Mouse (Mus musculus): ENCODE results near the gene Alpk1. TPM values are rescaled to one million over a fixed set of nuclear protein-coding genes. Genes with fewer than 3 reads are reported as not detected.

Alpk1 gene
- polyA plus RNA-seq, 1 experiment = 6.5 TPM

Other genes starting within 250 kb of the Alpk1 start
- gene Larp7, start 227.2 kb downstream of the Alpk1 start, polyA plus RNA-seq (2012; rRNA removed) = 2.1 and 2.2 TPM in 2 replicates
- gene Zgrf1, start 227.0 kb downstream of the Alpk1 start, polyA plus RNA-seq (2012; rRNA removed) = 0.43 and 0.96 TPM in 2 replicates
- gene Neurog2, start 147.4 kb downstream of the Alpk1 start, polyA plus RNA-seq (2012; rRNA removed) = not detected in 2 replicates
- 34.3 and 58.1 TPM in 2 replicates for gene Tifa, start 9.3 kb upstream of the Alpk1 start, polyA plus RNA-seq (2012; rRNA removed)
- 28.0 and 38.9 TPM in 2 replicates for gene Ap1ar, start 57.0 kb upstream of the Alpk1 start, polyA plus RNA-seq (2012; rRNA removed)
- 2.7 and 3.1 TPM in 2 replicates for gene Fam241a, start 115.8 kb upstream of the Alpk1 start, polyA plus RNA-seq (2012; rRNA removed)